Mouse (Mus musculus) thymus, adult 2 months (tissue): ENCODE measurements around the gene Mcee. TPM values are rescaled to one million over a fixed set of nuclear protein-coding genes. Genes with fewer than 3 reads are reported as not detected.

Source experiments
- DNase-seq: peaks from one replicate; pipeline ENCODE4 v3.0.0; 2021
- H3K27ac ChIP-seq: fragments of 200-500 bp; 2 replicates; pipeline ENCODE4 v1.5.1; 2012; ENCODE audit warnings: low read length, control low read depth; ENCODE audit not compliant: control insufficient read depth, insufficient read depth
- H3K27me3 ChIP-seq: fragments of 200-500 bp; 2 replicates; pipeline ENCODE4 v1.6.1; 2012; ENCODE audit warnings: mild to moderate bottlenecking, low read length, moderate library complexity, mixed read lengths; ENCODE audit not compliant: control insufficient read depth, insufficient read depth
- H3K36me3 ChIP-seq: fragments of 200-500 bp; 2 replicates; pipeline ENCODE4 v1.6.1; 2012; ENCODE audit warnings: mild to moderate bottlenecking, low read length, moderate library complexity; ENCODE audit not compliant: control insufficient read depth, insufficient read depth
- H3K4me1 ChIP-seq: fragments of 200-500 bp; replicated peaks from 2 replicates; pipeline ENCODE4 v1.6.1; 2012; ENCODE audit warnings: low read length; ENCODE audit not compliant: control insufficient read depth, insufficient read depth
- H3K4me3 ChIP-seq: fragments of 200-500 bp; 2 replicates; pipeline ENCODE4 v1.5.1; 2012; ENCODE audit warnings: mild to moderate bottlenecking, low read length, control low read depth, moderate library complexity; ENCODE audit not compliant: control insufficient read depth, insufficient read depth
- CTCF ChIP-seq: fragments of 200-500 bp; IDR thresholded peaks from 2 replicates; pipeline ENCODE4 v1.5.1; 2012; ENCODE audit warnings: mild to moderate bottlenecking, control low read depth, low read length, moderate library complexity, borderline replicate concordance; ENCODE audit not compliant: control insufficient read depth, poor library complexity, insufficient read depth; ENCODE audit errors: extremely low read depth
- POLR2A ChIP-seq: fragments of 200-500 bp; IDR thresholded peaks from 2 replicates; pipeline ENCODE4 v1.6.1; 2012; ENCODE audit warnings: mild to moderate bottlenecking, low read length, control low read depth, moderate library complexity; ENCODE audit not compliant: control insufficient read depth, poor library complexity, insufficient read depth; ENCODE audit errors: extremely low read depth
- WGBS: fragments of 180-500 bp; shearing (Covaris S2); methylation state at CpG from one replicate; pipeline ENCODE4 v1.1.7; 2018; 5-methylcytosine and 5-hydroxymethylcytosine counted together
- polyA plus RNA-seq: library from polyadenylated mRNA; depleted of rRNA; stranded (reverse); fragments of >200 nt; gene quantifications from 2 replicates; pipeline ENCODE4 v1.2.3, GENCODE M21; 2012; rRNA removed

Gene Mcee
- 15.0 and 16.9 TPM in 2 replicates for polyA plus RNA-seq

- Histone ChIP-seq H3K4me1 (peaks cover 5% of the 10 kb centered on the region), H3K36me3 (peaks cover 22% of the 10 kb centered on the region), H3K4me3 (peak within 1 kb of the TSS; percentile 93), H3K27me3 (no peaks in the 10 kb centered on the region), H3K27ac (peak within 1 kb of the TSS; percentile 4; the same call in 1 of the 2 replicates)
- under 1% methylated on average over 54 of the region's 54 CpGs for WGBS
- TF ChIP-seq CTCF (0 out of 2 replicates have a peak, but pooled peaks have one; percentile 37), POLR2A (peak; percentile 70)
- peak; percentile 100 for DNase-seq
Observed at GRCm38 (mm10) chr7:64392122-64392818, at the start of gene Mcee, which contains the start of gene Mphosph10. Gene Mcee, plus strand, starts transcription at chr7:64392607. Gene Mphosph10, minus strand, starts transcription at chr7:64392268.

GRCm38 (mm10) chr7:64347813-64348212, 44.6 kb upstream of the Mcee start:
- H3K4me1 ChIP-seq, result no peaks in the 10 kb centered on the region
- 100% methylated on average over 1 of the region's 1 CpGs for WGBS
- H3K4me3 ChIP-seq, result no peak overlapping the region
- DNase-seq, result no peak
- peaks cover 4% of the 10 kb centered on the region; the same call in 1 of the 2 replicates for H3K36me3 ChIP-seq
- no peaks in the 10 kb centered on the region for H3K27me3 ChIP-seq
- H3K27ac ChIP-seq, result no peak overlapping the region
- TF ChIP-seq CTCF (no peak), POLR2A (no peak)

GRCm38 (mm10) chr7:64349147-64349861, 43.1 kb upstream of the Mcee start:
- Histone ChIP-seq H3K4me1 (no peaks in the 10 kb centered on the region), H3K4me3 (no peak overlapping the region), H3K36me3 (peaks cover 4% of the 10 kb centered on the region; the same call in 1 of the 2 replicates), H3K27me3 (no peaks in the 10 kb centered on the region), H3K27ac (no peak overlapping the region)
- TF ChIP-seq POLR2A, result no peak
- TF ChIP-seq CTCF, result no peak
- 91% methylated on average over 15 of the region's 15 CpGs for WGBS
- DNase-seq, result no peak

GRCm38 (mm10) chr7:64351087-64351486, 41.3 kb upstream of the Mcee start:
- 89% methylated on average over 4 of the region's 4 CpGs for WGBS
- DNase-seq, result no peak
- peaks cover 4% of the 10 kb centered on the region; the same call in 1 of the 2 replicates for H3K36me3 ChIP-seq
- H3K4me3 ChIP-seq, result no peak overlapping the region
- TF ChIP-seq CTCF, result no peak
- TF ChIP-seq POLR2A, result no peak
- no peaks in the 10 kb centered on the region for H3K27me3 ChIP-seq
- H3K4me1 ChIP-seq, result no peaks in the 10 kb centered on the region
- no peak overlapping the region for H3K27ac ChIP-seq

- DNase-seq, result no peak
- TF ChIP-seq POLR2A (no peak), CTCF (no peak)
- Histone ChIP-seq H3K27ac (no peak overlapping the region), H3K36me3 (peaks cover 8% of the 10 kb centered on the region; the same call in 1 of the 2 replicates), H3K4me1 (no peaks in the 10 kb centered on the region), H3K27me3 (no peaks in the 10 kb centered on the region), H3K4me3 (no peak overlapping the region)
- 96% methylated on average over 14 of the region's 14 CpGs for WGBS
Observed at GRCm38 (mm10) chr7:64354206-64354605, 38.2 kb upstream of the Mcee start.

- WGBS, result 91% methylated on average over 5 of the region's 5 CpGs
- Histone ChIP-seq H3K27me3 (no peaks in the 10 kb centered on the region), H3K27ac (no peak overlapping the region), H3K4me1 (no peaks in the 10 kb centered on the region), H3K4me3 (no peak overlapping the region), H3K36me3 (peaks cover 4% of the 10 kb centered on the region; the same call in 1 of the 2 replicates)
- TF ChIP-seq CTCF, result no peak
- TF ChIP-seq POLR2A, result no peak
- DNase-seq, result no peak
Observed at GRCm38 (mm10) chr7:64356661-64357060, 35.7 kb upstream of the Mcee start.
